Mouse (Mus musculus) liver, postnatal 0 days (tissue): Measurements from ENCODE around the gene Slc30a6.

Experiments used
- CTCF ChIP-seq: sonication (generic); IDR thresholded peaks from 2 replicates; pipeline ENCODE4 v1.5.1; 2016; ENCODE audit warnings: antibody characterized with exemption, low read depth
- EP300 ChIP-seq: IDR thresholded peaks from 2 replicates; pipeline ENCODE4 v1.6.1; 2016; ENCODE audit warnings: antibody characterized with exemption, low read depth, mild to moderate bottlenecking

GRCm38 (mm10) chr17:74455426-74455825 lies 60.0 kb downstream of the Slc30a6 start:
- TF ChIP-seq CTCF (no peak), EP300 (no peak)
